Mouse (Mus musculus) granulocyte monocyte progenitor cell, adult 5-6 weeks (primary cell): ENCODE results near the gene Olfr541. TPM values are rescaled to one million over a fixed set of nuclear protein-coding genes. Genes with fewer than 3 reads are reported as not detected.
"Not testable (repeated sequence)": the region's sequence is repeated elsewhere in the genome, so short reads cannot be mapped to it uniquely, and the experiment has no call there.

Experiments
- ATAC-seq: replicated peaks from 2 replicates; pipeline ENCODE4 v1.8.0; 2016; ENCODE audit warnings: mild to moderate bottlenecking, moderate TSS enrichment, inconsistent platforms; ENCODE audit not compliant: poor library complexity, severe bottlenecking
- total RNA-seq, 2 experiments: library from RNA; stranded (forward) in 1 of 2; stranded (reverse) in 1 of 2; fragments of 200-712, 200-1000 nt in 1 of 2; fragments of >200 nt in 1 of 2; fragmentation: Nextera tagmentation in 1 of 2; gene quantifications; 2 replicates each; pipeline ENCODE4 v1.2.3; 2014 to 2017

Gene Olfr541
- total RNA-seq (2014; fragmentation: Nextera tagmentation) (not detected in 2 replicates), total RNA-seq (2017) (not detected in 2 replicates)

GRCm38 (mm10) chr7:140696967-140697366, at the start of gene Olfr541:
Gene Olfr541, plus strand, starts transcription at chr7:140697267.
- ATAC-seq, result no peak

GRCm38 (mm10) chr7:140659630-140660029, 37.4 kb upstream of the Olfr541 start, which contains the start of gene Olfr539:
Gene Olfr539, plus strand, starts transcription at chr7:140659930.
- ATAC-seq, result no peak

GRCm38 (mm10) chr7:140670693-140671092, 26.4 kb upstream of the Olfr541 start:
- ATAC-seq, result not testable (repeated sequence)

- no peak for ATAC-seq
Observed at GRCm38 (mm10) chr7:140675863-140676262, 21.2 kb upstream of the Olfr541 start.

- not testable (repeated sequence) for ATAC-seq
Observed at GRCm38 (mm10) chr7:140679591-140679990, 17.5 kb upstream of the Olfr541 start.

GRCm38 (mm10) chr7:140681651-140682050, 15.4 kb upstream of the Olfr541 start, which contains the start of gene Olfr45:
Gene Olfr45, plus strand, starts transcription at chr7:140681951.
- ATAC-seq, result no peak

GRCm38 (mm10) chr7:140706348-140706747, 9.3 kb downstream of the Olfr541 start:
- no peak for ATAC-seq

- ATAC-seq, result no peak
Observed at GRCm38 (mm10) chr7:140707536-140708284, 10.6 kb downstream of the Olfr541 start.

- ATAC-seq, result no peak
Observed at GRCm38 (mm10) chr7:140717155-140718055, 20.3 kb downstream of the Olfr541 start.

- no peak for ATAC-seq
Observed at GRCm38 (mm10) chr7:140721095-140721494, 24.0 kb downstream of the Olfr541 start.

GRCm38 (mm10) chr7:140725558-140725957, 28.5 kb downstream of the Olfr541 start:
- no peak for ATAC-seq

GRCm38 (mm10) chr7:140733162-140733561, 36.1 kb downstream of the Olfr541 start:
- no peak for ATAC-seq

- no peak for ATAC-seq
Observed at GRCm38 (mm10) chr7:140747402-140747801, 50.3 kb downstream of the Olfr541 start.

- no peak for ATAC-seq
Observed at GRCm38 (mm10) chr7:140748116-140748826, 51.2 kb downstream of the Olfr541 start.

GRCm38 (mm10) chr7:140748827-140749160, 51.7 kb downstream of the Olfr541 start:
- ATAC-seq, result no peak

- ATAC-seq, result no peak
Observed at GRCm38 (mm10) chr7:140754556-140754955, 57.5 kb downstream of the Olfr541 start.
